Mouse (Mus musculus): ENCODE measurements at regions not wholly inside any gene's neighbourhood (a gene's known extent, or its start where the extent isn't known, plus 50 kb on each side); places are given as distances from the start of the nearest gene placed in this dataset.

- H3K36me3 ChIP-seq = no peaks in the 10 kb centered on the region
- no peaks in the 10 kb centered on the region for H3K27me3 ChIP-seq
- 86% methylated on average over 7 of the region's 7 CpGs for WGBS
- no peak for ATAC-seq (ENCODE audit: insufficient number of reproducible peaks, insufficient read depth, low FRiP score, low TSS enrichment, low read depth)
- no peaks in the 10 kb centered on the region for H3K9me3 ChIP-seq
- H3K9ac ChIP-seq (replicated peaks) = no peak overlapping the region
- no peaks in the 10 kb centered on the region for H3K4me1 ChIP-seq (replicated peaks)
- no peak overlapping the region for H3K27ac ChIP-seq
- no peak overlapping the region for H3K4me2 ChIP-seq
- no peak overlapping the region for H3K4me3 ChIP-seq (replicated peaks)
These were observed 1066.1 kb downstream of the Car8 start for GRCm38 (mm10) chr4:7172528-7173306.

- Histone ChIP-seq H3K27ac (no peak overlapping the region), H3K9me3 (no peaks in the 10 kb centered on the region), H3K36me3 (no peaks in the 10 kb centered on the region), H3K9ac (replicated peaks) (no peak overlapping the region), H3K27me3 (no peaks in the 10 kb centered on the region), H3K4me1 (replicated peaks) (no peaks in the 10 kb centered on the region), H3K4me3 (replicated peaks) (no peak overlapping the region), H3K4me2 (no peak overlapping the region)
- WGBS = 80% methylated on average over 4 of the region's 4 CpGs
- no peak for ATAC-seq (ENCODE audit: insufficient number of reproducible peaks, insufficient read depth, low FRiP score, low TSS enrichment, low read depth)
These were observed 1067.0 kb downstream of the Car8 start for GRCm38 (mm10) chr4:7171637-7172417.

- H3K36me3 ChIP-seq = no peaks in the 10 kb centered on the region
- H3K9ac ChIP-seq (replicated peaks) = no peak overlapping the region
- H3K4me3 ChIP-seq (replicated peaks) = no peak overlapping the region
- H3K4me2 ChIP-seq = no peak overlapping the region
- H3K27ac ChIP-seq = no peak overlapping the region
- ATAC-seq (ENCODE audit: insufficient number of reproducible peaks, insufficient read depth, low FRiP score, low TSS enrichment, low read depth) = no peak
- no peaks in the 10 kb centered on the region for H3K27me3 ChIP-seq
- 90% methylated on average over 4 of the region's 4 CpGs for WGBS
- H3K9me3 ChIP-seq = no peaks in the 10 kb centered on the region
- H3K4me1 ChIP-seq (replicated peaks) = no peaks in the 10 kb centered on the region
These were observed 1077.4 kb downstream of the Car8 start for GRCm38 (mm10) chr4:7161411-7161810.

GRCm38 (mm10) chr4:7157883-7158282 is 1081.0 kb downstream of the Car8 start:
- Histone ChIP-seq H3K4me2 (no peak overlapping the region), H3K9me3 (no peaks in the 10 kb centered on the region), H3K4me3 (replicated peaks) (no peak overlapping the region), H3K36me3 (no peaks in the 10 kb centered on the region), H3K4me1 (replicated peaks) (no peaks in the 10 kb centered on the region), H3K27ac (no peak overlapping the region), H3K9ac (replicated peaks) (no peak overlapping the region), H3K27me3 (no peaks in the 10 kb centered on the region)
- ATAC-seq (ENCODE audit: insufficient number of reproducible peaks, insufficient read depth, low FRiP score, low TSS enrichment, low read depth) = no peak
- WGBS = 81% methylated on average over 3 of the region's 3 CpGs

GRCm38 (mm10) chr4:7154256-7154655 is 1084.6 kb downstream of the Car8 start:
- ATAC-seq (ENCODE audit: insufficient number of reproducible peaks, insufficient read depth, low FRiP score, low TSS enrichment, low read depth) = no peak
- no peak overlapping the region for H3K4me3 ChIP-seq (replicated peaks)
- H3K9ac ChIP-seq (replicated peaks) = no peak overlapping the region
- H3K9me3 ChIP-seq = no peaks in the 10 kb centered on the region
- H3K27me3 ChIP-seq = no peaks in the 10 kb centered on the region
- no peaks in the 10 kb centered on the region for H3K36me3 ChIP-seq
- WGBS = 63% methylated on average over 3 of the region's 3 CpGs
- H3K4me1 ChIP-seq (replicated peaks) = no peaks in the 10 kb centered on the region
- H3K4me2 ChIP-seq = no peak overlapping the region
- H3K27ac ChIP-seq = no peak overlapping the region

GRCm38 (mm10) chr4:7153835-7154234 is 1085.0 kb downstream of the Car8 start:
- no peak overlapping the region for H3K9ac ChIP-seq (replicated peaks)
- H3K4me3 ChIP-seq (replicated peaks) = no peak overlapping the region
- H3K9me3 ChIP-seq = no peaks in the 10 kb centered on the region
- no peaks in the 10 kb centered on the region for H3K27me3 ChIP-seq
- no peaks in the 10 kb centered on the region for H3K4me1 ChIP-seq (replicated peaks)
- no peaks in the 10 kb centered on the region for H3K36me3 ChIP-seq
- no peak for ATAC-seq (ENCODE audit: insufficient number of reproducible peaks, insufficient read depth, low FRiP score, low TSS enrichment, low read depth)
- no peak overlapping the region for H3K27ac ChIP-seq
- WGBS = 13% methylated on average over 1 of the region's 1 CpGs
- no peak overlapping the region for H3K4me2 ChIP-seq

- no peaks in the 10 kb centered on the region for H3K36me3 ChIP-seq
- no peaks in the 10 kb centered on the region for H3K27me3 ChIP-seq
- no peak overlapping the region for H3K27ac ChIP-seq
- H3K9ac ChIP-seq (replicated peaks) = no peak overlapping the region
- no peaks in the 10 kb centered on the region for H3K4me1 ChIP-seq (replicated peaks)
- H3K9me3 ChIP-seq = no peaks in the 10 kb centered on the region
- no peak overlapping the region for H3K4me3 ChIP-seq (replicated peaks)
- 73% methylated on average over 2 of the region's 2 CpGs for WGBS
- H3K4me2 ChIP-seq = no peak overlapping the region
- ATAC-seq (ENCODE audit: insufficient number of reproducible peaks, insufficient read depth, low FRiP score, low TSS enrichment, low read depth) = no peak
These were observed 1093.1 kb downstream of the Car8 start for GRCm38 (mm10) chr4:7145756-7146155.

GRCm38 (mm10) chr4:7144215-7144614 is 1094.6 kb downstream of the Car8 start:
- no peak for ATAC-seq (ENCODE audit: insufficient number of reproducible peaks, insufficient read depth, low FRiP score, low TSS enrichment, low read depth)
- Histone ChIP-seq H3K27me3 (no peaks in the 10 kb centered on the region), H3K4me2 (no peak overlapping the region), H3K4me3 (replicated peaks) (no peak overlapping the region), H3K27ac (no peak overlapping the region), H3K9ac (replicated peaks) (no peak overlapping the region), H3K4me1 (replicated peaks) (no peaks in the 10 kb centered on the region), H3K9me3 (no peaks in the 10 kb centered on the region), H3K36me3 (no peaks in the 10 kb centered on the region)

GRCm38 (mm10) chr4:7143676-7144075 is 1095.2 kb downstream of the Car8 start:
- H3K9ac ChIP-seq (replicated peaks) = no peak overlapping the region
- ATAC-seq (ENCODE audit: insufficient number of reproducible peaks, insufficient read depth, low FRiP score, low TSS enrichment, low read depth) = no peak
- no peak overlapping the region for H3K4me3 ChIP-seq (replicated peaks)
- no peaks in the 10 kb centered on the region for H3K27me3 ChIP-seq
- no peaks in the 10 kb centered on the region for H3K36me3 ChIP-seq
- no peak overlapping the region for H3K27ac ChIP-seq
- no peaks in the 10 kb centered on the region for H3K4me1 ChIP-seq (replicated peaks)
- no peak overlapping the region for H3K4me2 ChIP-seq
- WGBS = 84% methylated on average over 2 of the region's 2 CpGs
- no peaks in the 10 kb centered on the region for H3K9me3 ChIP-seq

GRCm38 (mm10) chr4:7142781-7143180 is 1096.1 kb downstream of the Car8 start:
- ATAC-seq (ENCODE audit: insufficient number of reproducible peaks, insufficient read depth, low FRiP score, low TSS enrichment, low read depth) = no peak
- no peak overlapping the region for H3K4me3 ChIP-seq (replicated peaks)
- 88% methylated on average over 6 of the region's 6 CpGs for WGBS

GRCm38 (mm10) chr4:7112159-7112558 is 1126.7 kb downstream of the Car8 start:
- 69% methylated on average over 4 of the region's 4 CpGs for WGBS
- no peaks in the 10 kb centered on the region for H3K27me3 ChIP-seq
- H3K4me2 ChIP-seq = no peak overlapping the region
- ATAC-seq (ENCODE audit: insufficient number of reproducible peaks, insufficient read depth, low FRiP score, low TSS enrichment, low read depth) = no peak
- H3K9ac ChIP-seq (replicated peaks) = no peak overlapping the region
- no peak overlapping the region for H3K4me3 ChIP-seq (replicated peaks)
- no peaks in the 10 kb centered on the region for H3K9me3 ChIP-seq
- H3K4me1 ChIP-seq (replicated peaks) = no peaks in the 10 kb centered on the region
- H3K27ac ChIP-seq = no peak overlapping the region
- H3K36me3 ChIP-seq = no peaks in the 10 kb centered on the region

More at GRCm38 (mm10) chr4:7142781-7143180, 1096.1 kb downstream of the Car8 start:
- no peaks in the 10 kb centered on the region for H3K36me3 ChIP-seq
- H3K27ac ChIP-seq = no peak overlapping the region
- H3K9ac ChIP-seq (replicated peaks) = no peak overlapping the region
- H3K4me2 ChIP-seq = no peak overlapping the region
- no peaks in the 10 kb centered on the region for H3K4me1 ChIP-seq (replicated peaks)
- H3K9me3 ChIP-seq = no peaks in the 10 kb centered on the region
- no peaks in the 10 kb centered on the region for H3K27me3 ChIP-seq

Measured in limb, embryonic 12.5 days (tissue).